Mouse (Mus musculus): ENCODE data around the gene Kcnmb4. TPM values are rescaled to one million over a fixed set of nuclear protein-coding genes. Genes with fewer than 3 reads are reported as not detected.

The Kcnmb4 gene
- polyA plus RNA-seq, 1 experiment: 8.9 TPM

GRCm38 (mm10) chr10:116473071-116473758 lies 463 bp downstream of the Kcnmb4 start:
- H3K27me3 ChIP-seq (ENCODE audit: control insufficient read depth, insufficient read depth, low read length): peaks cover 37% of the 10 kb centered on the region
- H3K4me3 ChIP-seq (ENCODE audit: low read depth, low read length): peak overlapping the region; percentile 73
- peaks cover 7% of the 10 kb centered on the region for H3K4me1 ChIP-seq (ENCODE audit: control insufficient read depth, insufficient read depth, insufficient read length, low read length)
- no peaks in the 10 kb centered on the region for H3K36me3 ChIP-seq (ENCODE audit: control insufficient read depth, insufficient read depth, low read length)
- no peak for TF ChIP-seq POLR2A (IDR thresholded peaks at IDR 0.05; ENCODE audit: low read depth, low read length)
- no peak for TF ChIP-seq CTCF (IDR thresholded peaks at IDR 0.05; ENCODE audit: extremely low read depth, insufficient read length, insufficient replicate concordance, low read depth, low read length)
- WGBS: 1% methylated on average over 74 of the region's 78 CpGs
- no peak overlapping the region for H3K27ac ChIP-seq (ENCODE audit: insufficient read depth, low read depth, low read length)

DNA sequence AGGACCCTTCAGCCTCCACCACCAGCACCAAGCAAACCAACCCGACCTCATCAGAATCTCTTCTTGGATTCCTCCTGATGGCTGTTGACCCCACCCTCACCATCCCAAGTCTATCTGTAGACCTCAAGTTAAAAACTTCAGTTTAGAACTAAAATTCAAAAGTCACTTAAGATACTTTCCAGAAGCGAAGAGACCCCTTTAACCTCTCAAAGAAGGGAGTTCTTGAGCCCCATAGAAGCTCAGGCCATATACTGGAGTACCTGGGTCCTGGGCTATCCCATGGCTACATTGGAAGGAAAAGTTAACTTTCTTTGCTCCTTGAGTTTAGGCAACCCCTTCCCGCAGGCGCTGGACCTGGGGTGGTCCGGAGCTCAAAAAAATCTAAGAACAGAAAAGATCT lies 1.1 kb downstream of the Kcnmb4 start:
- peaks cover 37% of the 10 kb centered on the region for H3K27me3 ChIP-seq (ENCODE audit: control insufficient read depth, insufficient read depth, low read length)
- peaks cover 7% of the 10 kb centered on the region for H3K4me1 ChIP-seq (ENCODE audit: control insufficient read depth, insufficient read depth, insufficient read length, low read length)
- H3K27ac ChIP-seq (ENCODE audit: insufficient read depth, low read depth, low read length): no peak overlapping the region
- H3K4me3 ChIP-seq (ENCODE audit: low read depth, low read length): peak overlapping the region; percentile 73
- WGBS: 11% methylated on average over 5 of the region's 5 CpGs
- no peaks in the 10 kb centered on the region for H3K36me3 ChIP-seq (ENCODE audit: control insufficient read depth, insufficient read depth, low read length)
- TF ChIP-seq CTCF (IDR thresholded peaks at IDR 0.05; ENCODE audit: extremely low read depth, insufficient read length, insufficient replicate concordance, low read depth, low read length) (no peak), POLR2A (IDR thresholded peaks at IDR 0.05; ENCODE audit: low read depth, low read length) (no peak)

DNA sequence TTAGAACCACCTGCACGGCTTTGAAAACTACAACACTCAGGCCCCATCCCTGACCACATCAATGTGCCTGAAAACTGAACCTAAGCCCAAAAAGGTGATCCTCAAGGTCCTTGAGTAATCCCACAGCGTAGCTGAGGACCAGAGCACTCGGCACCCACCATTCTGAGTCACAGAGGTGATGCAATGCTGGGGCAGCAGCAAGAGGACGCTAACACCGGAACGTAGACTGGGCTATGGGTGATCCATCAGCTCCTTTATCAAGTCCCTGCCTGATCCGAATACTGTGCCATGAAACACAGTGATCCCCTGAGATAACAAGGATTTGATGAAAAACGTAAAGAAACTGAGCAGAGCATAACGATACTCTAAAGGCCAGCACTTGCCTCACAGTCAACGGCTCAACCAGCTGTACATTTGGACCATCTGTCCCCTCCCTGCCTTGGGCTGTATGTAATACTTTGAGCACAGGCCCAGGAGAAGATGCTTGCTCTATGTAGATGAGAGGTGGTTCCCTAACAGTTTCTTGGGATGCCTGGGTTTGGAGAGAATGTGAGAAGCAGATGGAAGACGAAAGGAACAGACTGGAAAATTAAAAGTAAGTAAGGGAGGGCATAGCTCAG lies 3.3 kb downstream of the Kcnmb4 start:
- H3K4me1 ChIP-seq (ENCODE audit: control insufficient read depth, insufficient read depth, insufficient read length, low read length): peaks cover 7% of the 10 kb centered on the region
- H3K36me3 ChIP-seq (ENCODE audit: control insufficient read depth, insufficient read depth, low read length): no peaks in the 10 kb centered on the region
- H3K27ac ChIP-seq (ENCODE audit: insufficient read depth, low read depth, low read length): no peak overlapping the region
- TF ChIP-seq POLR2A (IDR thresholded peaks at IDR 0.05; ENCODE audit: low read depth, low read length) (no peak), CTCF (IDR thresholded peaks at IDR 0.05; ENCODE audit: extremely low read depth, insufficient read length, insufficient replicate concordance, low read depth, low read length) (no peak)
- H3K27me3 ChIP-seq (ENCODE audit: control insufficient read depth, insufficient read depth, low read length): peaks cover 31% of the 10 kb centered on the region
- whole genome bisulfite sequencing: 85% methylated on average over 11 of the region's 11 CpGs
- no peak overlapping the region for H3K4me3 ChIP-seq (ENCODE audit: low read depth, low read length)

GRCm38 (mm10) chr10:116468094-116468493 lies 5.6 kb downstream of the Kcnmb4 start:
- peaks cover 3% of the 10 kb centered on the region for H3K4me1 ChIP-seq (ENCODE audit: control insufficient read depth, insufficient read depth, insufficient read length, low read length)
- H3K36me3 ChIP-seq (ENCODE audit: control insufficient read depth, insufficient read depth, low read length): no peaks in the 10 kb centered on the region
- H3K27ac ChIP-seq (ENCODE audit: insufficient read depth, low read depth, low read length): no peak overlapping the region
- H3K4me3 ChIP-seq (ENCODE audit: low read depth, low read length): no peak overlapping the region
- 68% methylated on average over 5 of the region's 5 CpGs for WGBS
- TF ChIP-seq POLR2A (IDR thresholded peaks at IDR 0.05; ENCODE audit: low read depth, low read length) (no peak), CTCF (IDR thresholded peaks at IDR 0.05; ENCODE audit: extremely low read depth, insufficient read length, insufficient replicate concordance, low read depth, low read length) (no peak)
- peaks cover 15% of the 10 kb centered on the region for H3K27me3 ChIP-seq (ENCODE audit: control insufficient read depth, insufficient read depth, low read length)

- WGBS: 91% methylated on average over 12 of the region's 12 CpGs
- Histone ChIP-seq H3K27me3 (ENCODE audit: control insufficient read depth, insufficient read depth, low read length) (no peaks in the 10 kb centered on the region), H3K4me1 (ENCODE audit: control insufficient read depth, insufficient read depth, insufficient read length, low read length) (no peaks in the 10 kb centered on the region), H3K27ac (ENCODE audit: insufficient read depth, low read depth, low read length) (no peak overlapping the region), H3K4me3 (ENCODE audit: low read depth, low read length) (no peak overlapping the region), H3K36me3 (ENCODE audit: control insufficient read depth, insufficient read depth, low read length) (no peaks in the 10 kb centered on the region)
- TF ChIP-seq POLR2A (IDR thresholded peaks at IDR 0.05; ENCODE audit: low read depth, low read length) (no peak), CTCF (IDR thresholded peaks at IDR 0.05; ENCODE audit: extremely low read depth, insufficient read length, insufficient replicate concordance, low read depth, low read length) (peak; percentile 43; the same call in 1 of the 2 replicates)
Observed at GRCm38 (mm10) chr10:116463753-116464345, 9.8 kb downstream of the Kcnmb4 start.

DNA sequence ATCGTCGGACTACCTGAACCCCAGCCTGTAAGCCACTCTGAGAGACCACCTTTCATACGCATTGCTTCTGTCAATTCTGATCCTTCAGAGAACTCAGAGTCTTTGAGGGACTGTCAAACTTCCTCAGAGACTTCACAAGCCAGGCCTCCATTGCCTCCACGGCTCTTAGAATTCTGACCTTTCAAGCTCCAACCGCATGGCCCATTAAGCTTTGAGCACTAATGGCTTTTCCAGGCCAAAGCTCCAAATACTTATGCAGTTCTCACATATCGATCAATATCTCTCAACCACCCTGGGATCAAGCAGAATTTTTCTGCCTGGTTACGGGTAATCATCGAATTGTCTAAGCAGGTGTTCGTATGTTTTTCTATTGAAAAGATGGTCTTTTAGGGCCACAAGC lies 12.2 kb downstream of the Kcnmb4 start:
- H3K27me3 ChIP-seq (ENCODE audit: control insufficient read depth, insufficient read depth, low read length): no peaks in the 10 kb centered on the region
- 93% methylated on average over 9 of the region's 9 CpGs for WGBS
- H3K36me3 ChIP-seq (ENCODE audit: control insufficient read depth, insufficient read depth, low read length): no peaks in the 10 kb centered on the region
- H3K4me3 ChIP-seq (ENCODE audit: low read depth, low read length): no peak overlapping the region
- TF ChIP-seq POLR2A (IDR thresholded peaks at IDR 0.05; ENCODE audit: low read depth, low read length): no peak
- no peak for TF ChIP-seq CTCF (IDR thresholded peaks at IDR 0.05; ENCODE audit: extremely low read depth, insufficient read length, insufficient replicate concordance, low read depth, low read length)
- no peak overlapping the region for H3K27ac ChIP-seq (ENCODE audit: insufficient read depth, low read depth, low read length)
- no peaks in the 10 kb centered on the region for H3K4me1 ChIP-seq (ENCODE audit: control insufficient read depth, insufficient read depth, insufficient read length, low read length)

DNA sequence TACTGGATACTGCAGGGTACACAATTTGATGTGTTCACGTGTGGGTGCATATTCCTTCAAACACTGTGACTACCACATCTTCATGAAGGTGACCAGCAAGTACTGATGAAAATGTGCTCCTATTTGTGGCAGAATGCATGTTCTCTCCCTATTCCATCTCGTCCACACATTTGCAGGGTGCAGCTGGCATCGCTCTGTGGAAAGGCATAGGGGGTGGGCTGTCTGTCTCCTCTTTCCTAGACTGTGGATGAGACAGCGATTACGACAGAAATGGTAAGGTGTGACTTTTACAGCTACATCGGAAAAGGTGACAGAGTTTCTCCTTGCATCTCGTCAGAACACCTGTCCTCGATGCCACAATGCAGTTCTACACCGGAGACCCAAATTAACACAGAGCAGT lies 14.9 kb downstream of the Kcnmb4 start:
- Histone ChIP-seq H3K27me3 (ENCODE audit: control insufficient read depth, insufficient read depth, low read length) (no peaks in the 10 kb centered on the region), H3K4me3 (ENCODE audit: low read depth, low read length) (no peak overlapping the region), H3K4me1 (ENCODE audit: control insufficient read depth, insufficient read depth, insufficient read length, low read length) (no peaks in the 10 kb centered on the region), H3K27ac (ENCODE audit: insufficient read depth, low read depth, low read length) (no peak overlapping the region), H3K36me3 (ENCODE audit: control insufficient read depth, insufficient read depth, low read length) (no peaks in the 10 kb centered on the region)
- WGBS: 91% methylated on average over 9 of the region's 9 CpGs
- TF ChIP-seq POLR2A (IDR thresholded peaks at IDR 0.05; ENCODE audit: low read depth, low read length): no peak
- no peak for TF ChIP-seq CTCF (IDR thresholded peaks at IDR 0.05; ENCODE audit: extremely low read depth, insufficient read length, insufficient replicate concordance, low read depth, low read length)
